Mouse (Mus musculus) testis, adult 2 months (tissue): ENCODE measurements around the gene Map3k20.

Source experiments
- CTCF ChIP-seq: fragments of 200-500 bp; IDR thresholded peaks from 2 replicates; pipeline ENCODE4 v1.5.1; 2012; ENCODE audit warnings: low read depth, mild to moderate bottlenecking, inconsistent platforms, low read length, moderate library complexity; ENCODE audit not compliant: control insufficient read depth, insufficient read depth, insufficient replicate concordance
- POLR2A ChIP-seq: fragments of 200-500 bp; IDR thresholded peaks from 2 replicates; pipeline ENCODE4 v1.6.1; 2012; ENCODE audit warnings: low read depth, mild to moderate bottlenecking, inconsistent platforms, low read length, moderate library complexity; ENCODE audit not compliant: control insufficient read depth

GRCm38 (mm10) chr2:72287142-72287541 is 1.7 kb downstream of the Map3k20 start:
- TF ChIP-seq POLR2A (no peak), CTCF (no peak)
